9 mouse cellular contexts compared by ENCODE assay signal in genomic region chr5:140647031-140647760, GRCm38 (mm10). TPM values are rescaled to one million over a fixed set of nuclear protein-coding genes. Genes with fewer than 3 reads are reported as not detected.
DNase-seq lines count a peak whose midpoint lies in the region; ATAC-seq lines count a peak whose summit lies in the region.
"Had no signal": no experiment of that assay in that cellular context is flagged by ENCODE, and none has a peak within 500 bp of the region (broad histone marks: within the 10 kb centered on the region; RNA-seq: fewer than 3 reads in every experiment).

No protein-coding gene starts in this region.

- WGBS in heart, embryonic 11.5 days (ENCODE audit: insufficient replicate concordance): 64% methylated on average over 13 of the region's 13 CpGs
- 41% methylated on average over 13 of the region's 13 CpGs for WGBS in hindbrain, embryonic 12.5 days
- 60% methylated on average over 13 of the region's 13 CpGs for WGBS in midbrain, embryonic 10.5 days

- peak overlapping the region; percentile 90 for H3K9ac ChIP-seq in heart, embryonic 11.5 days (ENCODE audit: low read depth, low read length)
- H3K9ac ChIP-seq in hindbrain, embryonic 12.5 days: peak overlapping the region; percentile 100

- no peaks in the 10 kb centered on the region for H3K9me3 ChIP-seq in heart, embryonic 11.5 days (replicated peaks; ENCODE audit: control insufficient read depth, low read length)
- no peaks in the 10 kb centered on the region for H3K9me3 ChIP-seq in hindbrain, embryonic 12.5 days (replicated peaks)
- H3K9me3 ChIP-seq in midbrain, embryonic 10.5 days (replicated peaks): no peaks in the 10 kb centered on the region
- H3K9me3 ChIP-seq: G1E had no signal

- peaks cover 37% of the 10 kb centered on the region for H3K4me1 ChIP-seq in heart, embryonic 11.5 days (ENCODE audit: control insufficient read depth, insufficient read depth, low read length)
- peaks cover 52% of the 10 kb centered on the region for H3K4me1 ChIP-seq in hindbrain, embryonic 12.5 days
- peaks cover 61% of the 10 kb centered on the region for H3K4me1 ChIP-seq in midbrain, embryonic 10.5 days

- intact Hi-C loops in heart, postnatal 10 days (cut with DNase I): no loop called here

- ATAC-seq in heart, embryonic 11.5 days (replicated peaks; ENCODE audit: insufficient number of reproducible peaks, low FRiP score, low TSS enrichment): no peak
- ATAC-seq in hindbrain, embryonic 12.5 days (ENCODE audit: low FRiP score): no peak

- no peaks in the 10 kb centered on the region; the same call in 1 of the 2 replicates for H3K36me3 ChIP-seq in heart, embryonic 11.5 days (ENCODE audit: control insufficient read depth, insufficient read depth, low read length)
- H3K36me3 ChIP-seq in hindbrain, embryonic 12.5 days: peaks cover 24% of the 10 kb centered on the region
- peaks cover 47% of the 10 kb centered on the region for H3K36me3 ChIP-seq in midbrain, embryonic 10.5 days

- H3K27ac ChIP-seq in heart, embryonic 11.5 days (ENCODE audit: low read depth, low read length): peak overlapping the region; percentile 85; the same call in 1 of the 2 replicates
- H3K27ac ChIP-seq in hindbrain, embryonic 12.5 days: peak overlapping the region; percentile 89
- peak overlapping the region; percentile 100 for H3K27ac ChIP-seq in midbrain, embryonic 10.5 days (replicated peaks)

- peak overlapping the region; percentile 79 for H3K4me2 ChIP-seq in heart, embryonic 11.5 days
- peak overlapping the region; percentile 99 for H3K4me2 ChIP-seq in hindbrain, embryonic 12.5 days (replicated peaks)

- peak overlapping the region; percentile 91 for H3K4me3 ChIP-seq in heart, embryonic 11.5 days (ENCODE audit: low read depth, low read length)
- peak overlapping the region; percentile 96 for H3K4me3 ChIP-seq in hindbrain, embryonic 12.5 days
- peak overlapping the region; percentile 90 for H3K4me3 ChIP-seq in midbrain, embryonic 10.5 days

- no peaks in the 10 kb centered on the region for H3K27me3 ChIP-seq in heart, embryonic 11.5 days (ENCODE audit: control insufficient read depth, insufficient read depth, low read length)
- H3K27me3 ChIP-seq in hindbrain, embryonic 12.5 days: no peaks in the 10 kb centered on the region
- peaks cover 9% of the 10 kb centered on the region; the same call in 1 of the 2 replicates for H3K27me3 ChIP-seq in midbrain, embryonic 10.5 days (ENCODE audit: low read depth, poor library complexity, severe bottlenecking)

- no peak for DNase-seq in heart, postnatal 10 days
- peak; percentile 76 to 83 for DNase-seq in right cerebral cortex, adult 2 months (ENCODE audit: low spot score in 2 of 2)
- no peak for DNase-seq in right cerebral cortex, postnatal 10 days (ENCODE audit: low spot score in 2 of 2)
- no peak for DNase-seq in midbrain, embryonic 10.5 days (ENCODE audit: low spot score)
- no peak for DNase-seq in ovary, postnatal 36 days (ENCODE audit: low spot score)
- no peak for DNase-seq in gastrocnemius, postnatal 4 days (ENCODE audit: low spot score in 2 of 2)

RNA-seq across cellular contexts. Expression of gene Ttyh3, which starts 1.6 kb away (rescaled TPM):
- polyA plus RNA-seq in heart, embryonic 11.5 days (2014; fragmentation: Nextera tagmentation; extraction: Ambion mirVana): 26.7 and 28.8 TPM in 2 replicates
- 10 to 100 TPM; 58.4 to 61.4 TPM for total RNA-seq in heart, postnatal 10 days (2021)
- 83.7 and 98.3 TPM in 2 replicates for polyA plus RNA-seq in hindbrain, embryonic 12.5 days (2016; fragmentation: Nextera tagmentation; extraction: Ambion mirVana)
- 28.6 and 36.2 TPM in 2 replicates for polyA plus RNA-seq in midbrain, embryonic 10.5 days (2016; fragmentation: Nextera tagmentation; extraction: Ambion mirVana)
- 10 to 100 TPM; 66.9 to 68.8 TPM for total RNA-seq in gastrocnemius, postnatal 4 days (2021)

RNA-seq across cellular contexts. Expression of gene Lfng, which starts 40.1 kb away (rescaled TPM):
- 2.8 and 3.3 TPM in 2 replicates for polyA plus RNA-seq in heart, embryonic 11.5 days (2014; fragmentation: Nextera tagmentation; extraction: Ambion mirVana)
- total RNA-seq in heart, postnatal 10 days (2021): 10 to 100 TPM; 14.1 to 15.7 TPM
- polyA plus RNA-seq in hindbrain, embryonic 12.5 days (2016; fragmentation: Nextera tagmentation; extraction: Ambion mirVana): 23.8 and 27.6 TPM in 2 replicates
- 43.7 and 50.8 TPM in 2 replicates for polyA plus RNA-seq in midbrain, embryonic 10.5 days (2016; fragmentation: Nextera tagmentation; extraction: Ambion mirVana)
- total RNA-seq in gastrocnemius, postnatal 4 days (2021): 10 to 100 TPM; 11.4 to 13.8 TPM

RNA-seq across cellular contexts. Expression of gene Iqce, which starts 55.0 kb away (rescaled TPM):
- 8.1 and 10.7 TPM in 2 replicates for polyA plus RNA-seq in heart, embryonic 11.5 days (2014; fragmentation: Nextera tagmentation; extraction: Ambion mirVana)
- total RNA-seq in heart, postnatal 10 days (2021): 10 to 100 TPM; 10.5 to 10.9 TPM
- polyA plus RNA-seq in hindbrain, embryonic 12.5 days (2016; fragmentation: Nextera tagmentation; extraction: Ambion mirVana): 31.3 and 31.7 TPM in 2 replicates
- polyA plus RNA-seq in midbrain, embryonic 10.5 days (2016; fragmentation: Nextera tagmentation; extraction: Ambion mirVana): 23.6 and 27.6 TPM in 2 replicates
- total RNA-seq in gastrocnemius, postnatal 4 days (2021): 10 to 100 TPM; 14.5 to 15.0 TPM

RNA-seq across cellular contexts. Expression of gene Brat1, which starts 57.6 kb away (rescaled TPM):
- polyA plus RNA-seq in heart, embryonic 11.5 days (2014; fragmentation: Nextera tagmentation; extraction: Ambion mirVana): 9.0 and 9.8 TPM in 2 replicates
- 10 to 100 TPM in 1 of 2 experiments, 1 to 10 TPM in 1; 9.6 to 10.8 TPM for total RNA-seq in heart, postnatal 10 days (2021)
- 22.8 and 25.7 TPM in 2 replicates for polyA plus RNA-seq in hindbrain, embryonic 12.5 days (2016; fragmentation: Nextera tagmentation; extraction: Ambion mirVana)
- 22.3 and 24.8 TPM in 2 replicates for polyA plus RNA-seq in midbrain, embryonic 10.5 days (2016; fragmentation: Nextera tagmentation; extraction: Ambion mirVana)
- total RNA-seq in gastrocnemius, postnatal 4 days (2021): 10 to 100 TPM; 13.9 to 14.2 TPM

Comparison
In these comparisons a context has a peak if more than half of its experiments do, and no peak if none do; other contexts are left out.
1. DNase-seq: peak in right cerebral cortex, adult 2 months (2 of 2); none in heart, postnatal 10 days (0 of 2), right cerebral cortex, postnatal 10 days (0 of 2), midbrain, embryonic 10.5 days (single experiment), ovary, postnatal 36 days (single experiment) and gastrocnemius, postnatal 4 days (0 of 2).
2. Peak in every context shown above with its lines, with median percentiles within 50 percentile points of each other: H3K27ac ChIP-seq and H3K4me3 ChIP-seq.